Mouse (Mus musculus) liver, adult 2 months (tissue): Measurements from ENCODE around the gene Trim45.

Source experiments
- CTCF ChIP-seq: fragments of 200-500 bp; IDR thresholded peaks from 2 replicates; pipeline ENCODE4 v1.5.1; 2011; ENCODE audit warnings: low read depth, low read length, control low read depth
- POLR2A ChIP-seq: fragments of 200-500 bp; IDR thresholded peaks from 2 replicates; pipeline ENCODE4 v1.6.1; 2011; ENCODE audit warnings: low read length, control low read depth; ENCODE audit not compliant: insufficient read depth; ENCODE audit errors: extremely low read depth

GRCm38 (mm10) chr3:100947286-100947685 is 25.3 kb downstream of the Trim45 start:
- TF ChIP-seq POLR2A, result no peak
- TF ChIP-seq CTCF, result no peak
